Mouse (Mus musculus) CD8-positive naive resting alpha-beta T cell, adult 2 months (primary cell): ENCODE measurements around the gene Gpr146.
"Not testable (repeated sequence)": the region's sequence is repeated elsewhere in the genome, so short reads cannot be mapped to it uniquely, and the experiment has no call there.

Experiments
- DNase-seq, 2 experiments: peaks; one replicate each; pipeline ENCODE4 v3.0.0; 2022; ENCODE audit warnings: low read depth in 2 of 2, low spot score in 2 of 2

Gene Gpr146

DNA sequence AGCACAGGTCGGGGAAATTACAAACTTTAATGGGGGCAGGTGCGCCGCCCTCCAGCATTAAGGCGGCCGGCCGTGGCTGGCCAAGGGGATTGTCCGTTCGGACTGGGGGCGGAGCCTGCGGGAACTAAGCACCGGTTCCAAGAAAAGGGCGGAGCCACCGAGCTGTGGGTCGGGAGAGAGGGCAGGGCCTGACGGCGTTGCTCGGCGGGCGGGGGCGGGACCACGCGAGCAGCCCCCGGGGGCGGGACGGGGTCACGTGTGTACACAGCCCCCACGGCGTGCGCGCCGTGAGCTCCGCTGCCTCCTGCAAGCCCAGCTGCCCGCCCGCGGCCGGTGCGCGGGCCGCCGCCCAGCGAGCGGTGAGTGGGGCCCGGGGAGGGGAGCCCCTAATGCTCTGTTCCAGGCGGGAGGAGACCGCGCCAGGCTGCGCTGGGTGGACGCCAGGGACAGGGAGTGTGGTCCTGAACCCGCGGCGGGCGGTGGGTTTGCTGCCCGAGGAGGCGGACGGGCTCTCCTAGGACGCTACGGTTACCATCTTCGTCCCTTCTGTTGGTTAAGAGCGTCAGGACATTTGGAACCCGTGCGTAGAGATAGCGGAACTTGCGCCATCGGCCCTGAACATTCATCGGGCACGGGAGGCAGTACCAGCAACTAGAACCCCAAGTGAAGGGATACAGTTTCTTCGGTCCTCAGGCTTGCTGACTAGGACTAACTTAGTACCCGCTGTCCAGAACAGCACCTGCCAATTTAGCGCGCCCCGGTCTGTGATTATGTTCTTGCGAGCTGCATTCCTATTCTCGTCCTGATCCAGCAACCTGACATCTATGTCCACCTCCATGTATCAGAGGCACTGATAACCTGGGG lies 3.1 kb downstream of the Gpr146 start:
- peak in 1 of 2 experiments; percentile 44 for DNase-seq

DNA sequence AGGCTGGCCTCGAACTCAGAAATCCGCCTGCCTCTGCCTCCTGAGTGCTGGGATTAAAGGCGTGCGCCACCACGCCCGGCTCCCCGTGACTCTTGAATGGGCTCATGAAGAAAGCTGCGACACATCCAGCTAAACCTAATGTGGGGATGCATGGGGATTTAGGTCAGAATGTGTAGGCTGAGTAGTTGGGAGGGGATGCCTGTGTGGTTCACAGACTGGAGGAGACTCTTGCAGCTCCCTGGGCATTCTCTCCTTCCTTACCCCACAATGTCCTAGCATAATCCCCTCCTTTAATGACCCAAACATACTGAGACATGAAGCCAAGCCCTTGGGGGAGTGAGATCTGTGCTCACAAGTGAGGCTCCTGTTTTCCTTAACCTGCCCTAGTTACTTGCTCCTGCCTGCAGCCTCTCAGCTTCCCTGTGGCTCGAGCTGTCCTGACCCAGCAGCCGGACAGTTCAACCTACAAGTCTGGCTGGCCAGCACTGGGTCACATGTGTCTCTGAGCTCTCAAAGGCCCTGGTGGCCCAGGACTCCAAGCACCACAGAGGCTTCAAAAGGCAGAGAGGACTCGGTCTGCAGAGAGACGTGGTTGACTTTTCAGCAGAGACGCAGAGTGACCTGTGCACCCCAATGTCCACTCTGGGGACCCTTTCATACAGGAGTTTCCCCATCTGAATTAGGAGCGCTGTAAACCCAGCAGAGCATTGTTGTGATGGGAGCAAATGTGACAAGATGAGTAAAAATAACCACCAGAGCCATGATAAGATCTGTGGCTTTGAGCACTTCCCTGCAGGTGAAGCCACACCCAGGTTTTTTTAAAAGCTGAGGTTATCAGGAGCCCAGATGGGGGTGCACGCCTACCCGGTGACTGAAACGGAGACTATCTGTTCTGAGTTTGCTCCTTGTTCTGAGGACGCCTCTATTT lies 4.4 kb downstream of the Gpr146 start:
- DNase-seq: peak; percentile 67 to 83

DNA sequence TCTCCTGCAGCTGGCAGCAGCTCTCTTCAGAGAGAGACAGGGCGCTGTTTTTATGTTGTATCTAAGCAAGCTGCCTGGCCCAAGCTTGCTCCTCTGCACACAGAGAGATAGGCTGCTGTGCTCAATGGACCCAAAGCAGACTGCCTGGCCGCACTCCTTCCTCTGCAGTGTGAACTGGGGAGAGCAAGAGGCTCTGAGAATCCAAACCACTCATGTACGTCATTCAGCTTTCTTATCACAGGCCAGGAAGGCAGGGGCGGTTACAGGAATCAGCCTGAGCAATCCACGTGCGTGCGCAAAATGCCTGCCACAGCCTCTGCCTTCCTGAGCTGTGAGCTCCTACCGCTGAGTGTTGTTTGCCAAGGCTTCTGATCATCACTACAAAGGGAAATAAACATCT lies 5.3 kb downstream of the Gpr146 start:
- DNase-seq: peak; percentile 84 to 86

DNA sequence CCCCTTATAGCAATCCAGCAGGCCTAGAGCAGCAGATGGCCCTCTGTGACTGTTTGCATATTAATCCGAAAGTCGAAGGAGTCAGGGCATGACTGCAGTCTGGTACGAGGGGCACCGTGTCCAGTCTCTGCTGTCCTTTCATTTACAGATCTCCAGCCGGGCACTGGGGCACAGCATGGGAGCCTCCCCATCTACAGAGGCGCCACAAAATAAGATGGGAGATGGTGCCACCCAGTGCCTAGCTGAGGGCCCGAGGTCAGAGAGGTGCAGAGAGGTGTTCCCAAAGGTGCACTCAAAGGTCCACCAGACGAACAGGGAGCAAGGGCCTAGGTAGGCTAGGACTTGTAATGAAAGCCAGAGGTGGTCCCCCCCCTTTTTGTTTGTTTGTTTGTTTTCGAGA lies 5.7 kb downstream of the Gpr146 start:
- DNase-seq: no peak

DNA sequence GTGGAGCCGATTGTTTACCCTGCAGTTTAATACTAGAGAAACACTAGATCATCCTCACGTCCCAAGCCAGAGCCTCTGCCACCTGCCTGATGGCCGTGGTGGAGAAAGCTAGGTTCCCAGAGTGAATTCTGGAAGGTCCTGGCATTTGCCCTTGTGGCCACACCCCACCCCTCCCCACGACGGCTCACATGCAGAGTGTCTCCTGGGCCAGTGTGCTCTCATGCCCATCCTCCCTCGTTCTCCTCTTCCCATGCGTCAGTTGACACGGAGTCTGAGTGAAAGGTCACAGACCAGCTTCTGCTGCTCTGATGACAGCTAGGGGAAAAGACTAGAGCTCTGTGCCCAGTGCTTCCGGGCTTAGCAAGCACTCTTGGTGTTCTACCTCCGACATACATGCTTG lies 7.0 kb downstream of the Gpr146 start:
- DNase-seq: no peak

DNA sequence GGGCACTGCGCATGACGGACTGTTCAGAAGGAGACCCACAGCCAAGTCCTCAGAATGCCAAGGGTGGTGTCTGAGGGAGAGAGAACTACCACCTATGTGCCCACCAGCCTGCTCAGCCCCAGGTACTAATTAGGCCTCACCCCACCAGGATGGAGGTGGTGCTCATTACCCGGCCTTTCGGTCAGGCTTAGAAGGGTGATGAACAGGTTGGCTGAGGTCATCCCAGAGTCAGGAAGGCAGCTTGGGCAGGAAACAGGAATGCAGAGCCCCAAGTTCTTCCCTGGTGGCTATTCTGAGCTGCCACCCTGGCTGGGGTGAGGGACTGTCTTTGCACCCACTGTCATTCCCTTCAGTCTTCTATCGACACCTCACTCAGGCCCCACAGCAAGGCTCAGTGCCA lies 8.6 kb downstream of the Gpr146 start:
- no peak for DNase-seq

DNA sequence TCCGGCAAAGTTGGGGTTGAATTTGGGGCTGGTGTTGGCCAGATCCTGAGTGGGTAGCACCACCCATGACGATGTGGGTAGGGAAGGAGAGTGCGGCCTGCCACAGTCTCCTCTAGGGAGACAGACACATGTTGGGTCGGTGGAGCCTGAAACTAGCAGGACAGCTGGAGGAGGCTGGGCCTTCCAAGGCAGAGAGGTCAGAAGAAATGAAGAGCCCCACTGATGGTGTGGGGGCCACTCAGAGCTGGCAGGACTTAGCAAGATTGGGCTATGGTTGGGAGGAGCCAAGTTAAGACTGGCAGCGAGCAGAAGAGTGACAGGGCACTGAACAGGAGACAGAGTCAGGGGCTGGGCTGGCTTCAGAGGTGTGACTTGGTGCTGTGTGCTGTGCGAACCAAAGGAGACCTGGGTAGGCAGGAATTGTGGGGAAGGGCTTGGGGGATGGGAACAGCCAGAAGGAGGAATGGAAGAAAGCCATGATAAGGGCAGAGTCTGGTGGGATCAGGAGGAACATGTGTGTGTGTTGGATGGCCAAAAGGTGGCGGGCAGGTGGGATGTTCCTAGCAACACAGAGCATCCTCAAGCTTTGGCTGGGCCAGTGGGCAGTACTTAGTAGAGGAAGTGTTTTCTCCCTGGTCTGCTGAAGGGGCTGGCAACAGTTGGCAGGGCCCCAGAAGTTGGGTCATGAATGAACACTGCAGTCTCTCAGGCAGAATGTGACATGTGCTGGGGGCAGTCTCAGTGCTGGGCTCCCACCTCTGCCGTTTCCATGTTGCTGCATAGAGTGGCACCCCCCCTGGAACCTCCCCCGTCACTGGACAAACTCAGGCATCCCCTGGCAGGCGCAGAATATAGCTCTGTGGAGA lies 10.1 kb downstream of the Gpr146 start:
- DNase-seq: no peak

DNA sequence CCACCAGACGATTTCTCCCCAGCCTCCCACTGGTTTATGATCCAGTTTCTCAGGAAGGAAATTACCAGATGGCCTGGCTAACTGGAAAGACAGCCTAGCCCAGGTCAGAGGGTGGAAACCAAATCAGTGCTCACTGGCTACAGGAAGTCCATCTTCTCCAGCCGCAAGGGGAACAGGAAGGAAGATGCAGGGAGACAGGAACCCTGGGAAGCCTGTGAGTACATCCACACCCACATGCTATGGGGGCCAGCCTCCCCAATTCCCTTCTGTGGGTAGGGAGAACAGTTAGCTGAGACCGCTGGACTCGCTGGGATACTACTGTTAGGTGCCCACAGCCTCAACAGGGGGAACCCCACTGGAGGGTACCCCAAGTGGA lies 10.7 kb downstream of the Gpr146 start:
- no peak for DNase-seq

DNA sequence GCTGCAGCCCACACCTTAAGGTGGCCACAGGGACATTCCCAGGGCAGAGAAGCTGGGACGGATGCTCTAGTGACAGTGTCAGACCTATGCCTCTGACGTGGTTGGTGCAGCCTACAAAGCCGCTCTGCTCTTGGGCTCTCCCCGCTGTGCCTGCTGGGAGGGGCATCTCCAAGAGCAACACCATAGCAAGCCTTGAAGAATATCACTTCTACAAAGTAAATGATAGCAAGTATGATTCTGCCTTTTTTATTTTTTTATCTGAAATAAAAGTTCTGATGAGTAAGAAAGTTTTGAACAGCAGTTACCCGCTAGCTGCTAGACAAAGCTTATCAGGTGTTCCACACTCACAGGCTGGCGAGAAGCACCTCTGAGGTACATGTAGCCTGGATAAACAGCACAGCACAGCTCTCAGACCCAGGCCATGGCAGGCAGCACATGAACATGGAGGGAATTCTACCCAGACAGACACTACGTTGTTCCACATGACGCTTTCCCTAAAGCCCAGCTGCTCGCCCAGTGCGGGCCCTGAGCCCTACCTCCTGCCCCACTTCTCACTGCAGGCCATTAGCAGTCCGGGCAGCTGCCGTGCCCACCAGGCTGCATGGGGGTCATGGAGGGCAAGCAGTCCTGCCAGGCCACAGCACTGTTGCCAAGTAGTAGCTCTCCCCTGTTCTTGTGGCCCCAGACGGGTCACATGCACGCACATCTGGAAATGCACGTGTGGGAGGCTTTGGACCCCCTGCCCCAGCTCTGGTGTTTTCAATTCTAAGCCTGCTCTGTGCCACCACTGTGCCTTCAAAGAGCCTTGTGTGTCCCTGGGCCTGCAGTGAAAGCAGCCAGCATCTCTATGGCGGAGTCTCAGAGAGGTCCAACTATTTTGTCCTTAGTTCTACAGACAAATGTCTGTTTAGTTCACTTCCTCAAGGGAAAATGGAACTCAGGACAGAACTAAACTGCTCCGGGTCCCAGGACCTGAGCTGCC lies 11.5 kb downstream of the Gpr146 start:
- DNase-seq: no peak

DNA sequence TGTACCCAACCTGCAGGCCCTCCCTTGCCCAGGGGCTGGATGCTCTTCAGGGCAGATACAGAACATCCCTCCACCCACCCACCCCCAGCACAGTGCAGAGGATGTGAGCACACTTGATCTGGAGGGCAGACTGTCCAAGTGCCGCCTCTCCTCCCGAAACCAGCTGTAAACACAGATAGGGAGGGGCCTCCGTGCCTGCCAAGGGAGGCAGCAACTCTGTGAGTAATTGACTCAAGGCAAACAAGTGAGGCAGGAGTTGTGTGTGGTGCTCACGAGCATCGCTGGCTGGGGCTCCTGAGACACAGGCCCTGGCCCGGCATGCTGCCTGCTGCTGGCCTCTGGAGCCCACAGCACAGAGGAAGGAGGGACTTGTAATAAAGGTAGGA lies 12.2 kb downstream of the Gpr146 start:
- DNase-seq: no peak

DNA sequence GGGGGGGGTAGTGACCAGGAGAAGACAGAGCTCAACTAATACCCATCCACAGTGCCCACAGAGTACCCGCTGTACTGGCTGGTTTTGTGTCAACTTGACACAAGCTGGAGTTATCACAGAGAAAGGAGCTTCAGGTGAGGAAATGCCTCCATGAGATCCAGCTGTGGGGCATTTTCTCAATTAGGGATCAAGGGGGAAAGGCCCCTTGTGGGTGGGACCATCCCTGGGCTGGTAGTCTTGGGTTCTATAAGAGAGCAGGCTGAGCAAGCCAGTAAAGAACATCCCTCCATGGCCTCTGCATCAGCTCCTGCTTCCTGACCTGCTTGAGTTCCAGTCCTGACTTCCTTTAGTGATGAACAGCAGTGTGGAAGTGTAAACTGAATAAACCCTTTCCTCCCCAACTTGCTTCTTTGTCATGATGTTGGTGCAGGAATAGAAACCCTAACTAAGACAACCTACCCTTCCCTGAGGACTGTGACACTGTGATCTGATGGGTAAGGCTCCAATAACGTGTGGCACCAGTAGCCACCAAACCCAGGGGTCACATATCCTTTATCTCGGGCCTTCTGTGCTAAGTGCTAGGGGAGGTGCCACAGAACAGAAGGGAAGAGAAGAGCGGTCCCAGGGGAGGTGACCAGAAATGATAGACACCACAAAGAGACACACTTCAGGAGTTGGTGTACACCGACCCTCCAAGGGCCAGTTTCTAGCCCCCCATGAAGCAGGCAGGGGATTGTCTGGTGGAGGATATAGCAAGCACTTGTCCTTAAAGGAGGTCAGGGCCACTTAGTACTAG lies 13.0 kb downstream of the Gpr146 start:
- not testable (repeated sequence) for DNase-seq

DNA sequence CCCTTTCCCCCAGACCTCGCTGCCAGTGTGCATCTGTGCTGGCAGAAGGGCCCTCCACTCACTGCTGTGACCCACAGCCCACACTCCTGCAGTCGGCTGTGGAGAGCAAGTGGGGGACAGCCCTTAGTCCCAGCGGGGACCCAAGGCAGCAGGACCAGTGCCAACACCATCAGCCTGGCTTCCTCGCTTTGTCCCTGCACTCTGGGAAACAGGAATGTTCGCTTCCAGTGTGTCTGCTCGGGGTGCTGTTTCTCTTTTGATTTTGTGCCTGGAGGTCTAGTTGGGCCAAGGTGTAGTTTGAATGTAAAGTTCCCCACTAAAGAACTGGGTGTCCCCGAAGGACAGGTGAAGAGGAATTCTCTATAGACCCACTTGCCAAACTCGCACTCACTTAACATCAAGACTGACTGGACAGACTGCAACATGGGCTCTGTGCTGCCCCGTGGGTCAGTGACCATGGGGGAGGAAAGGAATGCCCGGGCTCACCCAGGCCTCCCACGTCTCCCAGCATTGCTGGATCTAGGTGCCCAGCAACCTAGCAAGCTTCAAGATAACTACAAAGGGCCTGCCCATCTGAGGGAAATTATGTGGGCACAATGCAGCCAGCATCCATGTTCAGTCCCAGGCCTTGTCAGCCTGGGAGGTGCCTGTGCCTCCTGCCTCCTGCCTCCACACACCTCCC lies 14.0 kb downstream of the Gpr146 start:
- no peak for DNase-seq

DNA sequence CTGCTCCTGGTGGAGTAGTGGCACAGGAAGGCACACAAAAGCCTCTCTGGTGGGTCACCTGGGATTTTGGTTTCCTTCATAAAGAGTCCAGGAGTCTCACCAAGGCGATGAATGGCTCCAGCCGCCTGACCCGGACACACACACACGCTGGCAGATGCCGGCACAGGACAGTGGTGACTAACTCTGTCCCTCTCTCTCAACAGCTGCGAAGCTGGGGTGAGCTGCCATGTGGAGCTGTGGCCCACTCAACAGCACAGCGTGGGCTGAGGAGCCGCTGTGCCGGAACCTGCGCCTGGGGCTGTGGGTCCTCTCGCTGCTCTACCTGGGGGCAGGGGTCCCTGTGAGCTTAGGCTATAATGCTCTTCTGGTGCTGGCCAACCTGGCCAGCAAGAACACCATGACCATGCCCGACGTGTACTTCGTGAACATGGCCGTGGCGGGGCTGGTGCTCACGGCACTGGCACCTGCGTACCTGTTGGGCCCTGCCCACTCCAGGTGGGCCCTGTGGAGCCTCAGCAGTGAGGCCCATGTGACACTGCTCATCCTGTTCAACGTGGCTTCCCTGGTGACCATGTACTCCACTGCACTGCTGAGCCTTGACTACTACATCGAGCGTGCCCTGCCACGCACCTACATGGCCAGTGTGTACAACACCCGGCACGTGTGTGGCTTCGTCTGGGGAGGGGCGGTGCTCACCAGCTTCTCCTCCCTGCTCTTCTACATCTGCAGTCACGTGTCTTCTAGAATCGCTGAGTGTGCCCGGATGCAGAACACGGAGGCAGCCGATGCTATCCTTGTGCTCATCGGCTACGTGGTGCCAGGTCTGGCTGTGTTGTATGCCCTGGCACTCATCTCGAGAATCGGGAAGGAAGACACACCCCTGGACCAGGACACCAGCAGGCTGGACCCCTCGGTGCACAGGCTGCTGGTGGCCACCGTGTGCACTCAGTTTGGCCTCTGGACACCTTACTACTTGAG lies 15.0 kb downstream of the Gpr146 start:
- no peak for DNase-seq

DNA sequence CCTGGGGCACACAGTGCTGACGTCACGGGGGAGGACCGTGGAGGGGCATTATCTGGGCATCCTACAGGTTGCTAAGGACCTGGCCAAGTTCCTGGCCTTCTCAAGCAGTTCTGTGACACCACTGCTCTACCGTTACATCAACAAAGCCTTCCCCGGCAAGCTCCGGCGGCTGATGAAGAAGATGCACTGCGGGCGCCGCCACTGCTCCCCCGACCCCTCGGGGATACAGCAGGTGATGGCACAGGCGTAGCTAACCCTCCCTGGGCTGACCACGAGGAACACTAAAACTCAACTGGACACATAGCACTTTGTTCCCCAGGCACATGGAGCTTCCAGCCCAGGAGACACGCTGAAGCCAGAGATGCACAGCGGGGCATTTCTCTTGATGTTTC lies 15.7 kb downstream of the Gpr146 start:
- DNase-seq: no peak

DNA sequence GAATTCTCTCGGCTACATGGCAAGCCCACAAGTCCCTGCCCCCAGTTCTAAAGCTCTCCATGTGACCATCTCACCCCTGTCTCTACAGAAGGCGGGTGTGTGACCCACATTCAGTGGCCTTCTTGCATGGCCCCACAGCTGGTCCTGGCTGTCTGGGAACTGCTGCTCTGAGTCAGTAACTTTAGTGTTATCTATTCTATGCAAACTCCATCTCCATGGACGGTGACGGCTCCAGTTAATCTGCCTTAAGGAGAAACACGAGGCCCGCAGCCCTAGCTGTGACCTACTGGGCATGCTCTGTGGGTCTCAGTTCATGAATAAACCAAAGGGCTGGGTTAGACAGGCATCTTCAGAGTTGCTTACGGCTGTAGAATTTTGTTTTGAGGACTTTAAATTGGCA lies 16.9 kb downstream of the Gpr146 start:
- DNase-seq: no peak

DNA sequence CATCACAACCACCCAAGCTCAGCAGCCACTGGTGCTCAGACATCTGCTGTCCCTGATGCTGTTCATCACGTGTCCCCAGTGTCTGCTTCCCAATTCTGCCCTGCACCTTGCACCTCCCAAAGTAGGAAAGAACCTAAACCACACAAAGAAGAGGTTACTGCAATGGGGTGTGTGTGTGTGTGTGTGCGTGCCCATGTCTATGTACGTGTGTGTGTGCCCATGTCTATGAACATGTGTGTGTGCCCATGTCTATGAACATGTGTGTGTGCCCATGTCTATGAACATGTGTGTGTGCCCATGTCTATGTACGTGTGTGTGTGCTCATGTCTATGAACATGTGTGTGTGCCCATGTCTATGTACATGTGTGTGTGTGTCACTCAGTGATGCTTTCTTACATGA lies 18.0 kb downstream of the Gpr146 start:
- DNase-seq: no peak

DNA sequence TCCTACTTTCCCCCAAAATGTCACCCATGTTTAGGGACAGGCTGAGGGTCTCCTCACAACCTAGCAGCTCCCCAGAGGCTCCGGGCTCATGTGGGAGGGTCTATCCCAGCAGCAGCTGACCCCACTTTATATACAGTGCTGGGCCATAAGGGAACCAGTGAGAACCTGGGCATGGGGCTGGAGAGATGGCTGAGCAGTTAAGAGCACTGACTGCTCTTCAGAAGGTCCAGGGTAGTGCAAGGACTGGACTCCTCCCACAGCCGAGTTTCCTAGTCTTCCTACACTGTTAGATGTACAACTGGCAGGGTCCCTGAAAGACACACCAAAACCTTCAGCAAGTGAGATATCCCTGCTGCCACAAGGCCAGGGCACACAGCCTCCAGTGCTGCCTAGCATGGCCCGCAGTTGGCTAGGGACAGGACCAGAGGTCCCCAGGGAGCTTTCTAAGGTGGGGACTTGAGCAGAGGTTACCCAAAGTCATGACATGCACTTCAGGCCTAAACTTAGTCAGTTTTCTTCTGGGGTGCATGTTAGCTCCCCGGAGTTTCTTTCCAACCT lies 19.9 kb downstream of the Gpr146 start:
- DNase-seq: no peak
